Mouse (Mus musculus) right cerebral cortex, adult 18-20 months (tissue): ENCODE results near the gene Gm12166.
A peak's percentile ranks its signal among the peaks of the same experiment; 100 is the strongest.
"Not testable (repeated sequence)": the region's sequence is repeated elsewhere in the genome, so short reads cannot be mapped to it uniquely, and the experiment has no call there.

Source experiments
- DNase-seq: peaks from one replicate; pipeline ENCODE4 v3.0.0; 2022; ENCODE audit warnings: mixed read lengths

The Gm12166 gene

GRCm38 (mm10) chr11:46054911-46055895, 3.1 kb upstream of the Gm12166 start:
- no peak for DNase-seq

GRCm38 (mm10) chr11:46054311-46054710, 2.2 kb upstream of the Gm12166 start:
- no peak for DNase-seq

- DNase-seq: not testable (repeated sequence)
These were observed 1.3 kb upstream of the Gm12166 start for GRCm38 (mm10) chr11:46053457-46053856.

GRCm38 (mm10) chr11:46047264-46047663, 4.9 kb downstream of the Gm12166 start:
- DNase-seq: no peak

DNA sequence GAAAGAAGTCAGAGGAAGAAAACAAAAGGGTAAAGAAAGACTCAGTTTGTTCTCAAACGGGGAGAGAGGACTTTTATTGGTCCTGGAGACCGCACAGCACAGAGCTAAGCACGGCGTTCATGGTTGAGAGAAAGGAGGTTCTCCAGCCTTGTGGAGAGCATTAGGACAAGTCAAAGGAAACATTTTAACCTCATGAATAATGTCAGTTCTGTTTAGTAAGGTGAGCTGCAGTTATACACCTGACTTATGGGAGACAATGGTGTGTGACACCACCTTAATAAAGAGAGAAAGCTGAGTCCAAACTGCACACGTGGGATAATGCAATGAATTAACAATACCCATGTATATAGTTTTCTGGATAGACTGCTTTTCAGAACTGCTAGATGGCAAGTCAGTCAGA, 7.3 kb downstream of the Gm12166 start:
- no peak for DNase-seq

GRCm38 (mm10) chr11:46041607-46042267, 10.4 kb downstream of the Gm12166 start:
- no peak for DNase-seq

DNA sequence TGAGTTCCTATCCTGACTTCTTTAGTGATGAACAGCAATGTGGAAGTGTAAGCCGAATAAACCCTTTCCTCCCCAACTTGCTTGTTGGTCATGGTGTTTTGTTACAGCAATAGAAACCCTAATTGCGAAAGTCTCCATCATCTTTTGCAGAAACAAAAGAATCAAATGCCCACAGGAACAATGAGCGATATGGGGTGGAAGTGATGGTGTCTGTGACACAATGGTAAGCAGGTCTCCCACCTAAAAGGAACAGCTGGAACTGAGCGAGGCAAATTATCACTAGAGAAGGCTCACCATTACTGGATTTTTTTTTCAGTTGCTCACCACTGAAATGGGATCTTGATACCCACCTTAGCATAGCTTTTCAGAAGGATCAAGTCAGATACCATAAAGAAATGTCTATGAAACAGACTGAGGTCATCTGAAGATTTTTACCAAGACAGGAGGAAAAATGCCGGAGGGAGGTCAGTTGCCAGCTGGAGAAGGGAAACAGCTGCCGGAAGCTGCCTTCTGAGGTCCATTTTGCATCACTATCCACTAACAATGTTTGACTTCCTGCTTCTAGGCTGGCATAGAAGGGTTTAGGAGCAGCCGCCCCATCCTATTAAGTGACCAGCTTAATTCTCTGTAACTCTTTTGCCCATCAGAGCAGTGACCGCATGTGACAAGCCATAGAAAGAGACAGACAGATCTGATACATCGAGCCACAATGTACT, 11.1 kb downstream of the Gm12166 start:
- no peak for DNase-seq

DNA sequence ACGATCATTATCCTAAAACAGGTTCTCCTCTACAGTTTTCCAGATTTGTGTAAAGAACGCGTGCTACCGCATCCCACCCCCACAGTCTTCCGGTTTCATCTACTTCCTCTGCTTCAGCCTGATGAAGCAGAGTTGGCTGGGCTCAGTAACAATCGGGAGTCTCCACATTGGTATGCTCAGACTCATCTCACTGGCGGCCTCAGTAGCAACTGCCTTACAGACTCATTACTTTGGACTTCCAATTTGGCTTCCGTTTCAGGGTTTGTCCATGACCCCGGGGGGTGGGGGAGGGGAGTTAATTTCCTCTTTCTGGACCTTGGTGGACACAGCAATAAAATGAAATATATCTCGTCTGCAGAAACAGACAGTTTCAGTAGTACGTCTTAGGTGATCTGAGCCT, 12.8 kb downstream of the Gm12166 start:
- peak; percentile 12 for DNase-seq

DNA sequence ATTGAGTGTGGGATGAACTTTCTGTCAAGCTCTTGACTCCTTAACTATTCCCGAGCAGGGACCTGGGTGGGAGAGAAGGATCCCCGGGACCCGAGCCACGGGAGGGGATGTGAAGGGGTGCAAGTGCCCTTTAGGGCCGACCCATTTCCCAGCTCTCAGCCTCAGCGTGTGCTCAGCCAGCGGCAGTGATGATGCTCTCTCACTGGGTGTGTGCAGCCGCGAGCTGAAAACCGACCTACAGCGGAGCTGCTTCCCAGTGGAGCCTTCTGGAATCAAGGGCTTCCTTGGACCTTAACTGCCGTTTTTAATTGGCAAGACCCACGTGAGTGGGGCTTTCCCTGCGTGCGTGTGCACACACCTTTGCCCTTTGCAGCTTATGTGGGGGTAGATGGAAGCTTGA, 13.2 kb downstream of the Gm12166 start:
- DNase-seq: no peak

GRCm38 (mm10) chr11:46036374-46036773, 15.7 kb downstream of the Gm12166 start:
- DNase-seq: no peak

DNA sequence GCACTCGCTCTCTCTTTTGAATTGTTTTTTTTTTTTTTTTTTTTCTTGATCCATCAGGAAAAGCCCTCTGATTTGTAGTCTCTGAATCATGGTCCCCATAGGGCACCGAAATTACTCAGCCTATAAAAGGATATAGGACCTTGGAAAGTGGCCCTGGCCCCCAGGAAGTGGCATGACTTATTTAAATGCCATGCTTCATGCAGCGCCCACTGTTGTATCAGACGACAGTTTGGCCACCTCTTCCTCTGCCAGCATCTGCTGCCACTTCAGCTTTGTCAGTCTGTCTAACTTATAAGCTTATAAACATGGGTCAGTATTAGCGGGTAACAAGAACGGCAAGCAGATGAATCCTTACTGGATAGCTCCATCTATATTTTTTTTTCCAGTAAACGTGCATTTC, 19.2 kb downstream of the Gm12166 start:
- DNase-seq: no peak

DNA sequence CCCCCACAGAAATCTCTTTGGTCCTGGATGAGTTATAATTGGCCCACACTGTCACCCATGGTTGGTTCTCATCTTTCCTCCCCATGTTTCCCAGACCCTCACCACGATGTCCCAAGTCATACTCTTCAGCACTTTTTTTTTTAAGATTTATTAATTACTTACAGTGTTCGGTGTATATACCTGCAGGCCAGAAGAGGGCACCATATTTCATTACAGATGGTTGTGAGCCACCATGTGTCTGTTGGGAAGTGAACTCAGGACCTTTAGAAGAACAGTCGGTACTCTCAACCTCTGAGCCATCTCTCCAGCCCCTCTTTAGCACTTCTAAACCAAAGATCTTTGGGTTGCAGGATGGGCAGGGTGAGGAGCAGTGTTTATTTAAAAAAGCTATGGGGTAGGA, 20.7 kb downstream of the Gm12166 start:
- DNase-seq: no peak

GRCm38 (mm10) chr11:46030026-46030425, 22.1 kb downstream of the Gm12166 start:
- no peak for DNase-seq

GRCm38 (mm10) chr11:46029485-46029884, 22.6 kb downstream of the Gm12166 start:
- no peak for DNase-seq

DNA sequence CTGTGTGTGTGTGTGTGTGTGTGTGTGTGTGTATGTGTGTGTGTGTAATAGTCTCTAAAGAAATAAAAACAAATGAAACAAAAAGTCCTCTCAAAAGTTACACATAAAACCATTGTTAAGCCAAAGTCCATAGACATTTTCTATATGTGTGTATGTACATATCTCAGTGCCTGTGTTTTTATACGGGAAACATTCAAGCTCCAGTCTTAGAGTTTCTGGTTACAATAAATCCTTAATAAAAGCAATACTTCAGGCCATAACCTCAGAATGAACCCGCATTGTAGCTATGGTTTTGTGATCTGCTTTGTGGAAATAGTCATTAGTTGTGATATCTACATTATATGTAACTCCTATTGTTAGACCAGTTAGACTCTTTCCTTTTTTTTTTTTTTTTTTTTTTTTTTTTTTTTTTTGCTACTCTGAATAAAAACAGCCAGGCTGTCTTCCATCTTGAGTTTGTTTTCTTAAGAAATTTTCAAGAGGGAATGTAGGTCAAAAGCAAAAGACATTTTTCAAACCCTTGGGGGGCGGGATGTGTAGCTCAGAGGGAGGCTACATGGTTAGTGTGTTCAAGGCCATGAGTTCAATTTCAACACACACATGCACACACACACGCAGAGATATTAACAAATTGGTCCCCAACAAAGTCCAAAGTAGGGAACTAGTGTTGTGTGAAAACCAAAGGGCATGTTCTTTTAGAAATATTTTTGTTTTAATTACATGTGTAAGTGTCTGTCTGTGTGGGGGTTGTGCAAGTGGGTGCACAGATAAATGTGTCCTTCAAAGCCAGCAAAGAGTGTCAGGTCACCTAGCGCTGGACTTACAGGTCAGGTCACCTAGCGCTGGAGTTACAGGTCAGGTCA, 23.9 kb downstream of the Gm12166 start:
- DNase-seq: no peak

- DNase-seq: no peak
These were observed 26.1 kb downstream of the Gm12166 start for GRCm38 (mm10) chr11:46025962-46026392.

DNA sequence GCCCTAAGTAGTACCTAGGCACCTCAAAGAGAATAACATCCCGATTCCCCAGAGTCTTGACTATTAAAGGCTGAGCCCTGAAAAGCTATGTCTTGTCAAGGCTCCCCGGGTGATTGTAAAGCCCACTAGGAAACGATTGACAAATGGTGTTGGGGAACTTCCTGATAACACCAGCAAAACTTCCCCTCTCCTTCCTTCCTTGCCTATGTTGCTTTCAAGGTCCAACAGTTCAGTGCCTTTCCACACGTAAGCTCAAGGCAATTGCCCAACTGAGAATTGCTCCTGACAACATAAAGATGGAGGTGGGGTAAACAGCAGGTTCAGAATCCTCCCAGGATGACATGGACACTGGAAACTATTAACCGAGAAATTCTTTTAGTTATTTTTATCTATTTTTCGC, 29.1 kb downstream of the Gm12166 start:
- no peak for DNase-seq

DNA sequence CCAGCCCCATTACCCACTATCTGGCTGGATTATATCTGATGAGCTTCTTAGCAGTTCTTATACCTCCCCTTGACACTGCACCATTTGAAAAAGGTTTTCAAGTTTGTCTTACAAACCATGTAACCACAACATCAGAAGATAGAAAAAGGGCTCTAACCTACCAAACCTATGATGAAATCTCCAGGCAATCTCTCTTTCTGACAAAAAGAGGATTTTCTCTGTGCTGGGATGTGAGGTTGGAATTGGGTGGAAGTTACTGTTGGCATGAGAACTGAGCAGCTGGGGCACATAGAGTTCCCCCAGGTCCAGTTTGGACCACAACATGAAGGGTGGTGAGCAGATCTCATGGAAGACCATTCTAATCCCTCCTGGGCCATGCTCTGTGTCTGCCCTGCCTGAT, 30.3 kb downstream of the Gm12166 start:
- no peak for DNase-seq

GRCm38 (mm10) chr11:46020246-46020645, 31.9 kb downstream of the Gm12166 start:
- no peak for DNase-seq

GRCm38 (mm10) chr11:46016061-46016460, 36.1 kb downstream of the Gm12166 start:
- DNase-seq: peak; percentile 57
